Mouse (Mus musculus): ENCODE data around the gene March6.

DNA sequence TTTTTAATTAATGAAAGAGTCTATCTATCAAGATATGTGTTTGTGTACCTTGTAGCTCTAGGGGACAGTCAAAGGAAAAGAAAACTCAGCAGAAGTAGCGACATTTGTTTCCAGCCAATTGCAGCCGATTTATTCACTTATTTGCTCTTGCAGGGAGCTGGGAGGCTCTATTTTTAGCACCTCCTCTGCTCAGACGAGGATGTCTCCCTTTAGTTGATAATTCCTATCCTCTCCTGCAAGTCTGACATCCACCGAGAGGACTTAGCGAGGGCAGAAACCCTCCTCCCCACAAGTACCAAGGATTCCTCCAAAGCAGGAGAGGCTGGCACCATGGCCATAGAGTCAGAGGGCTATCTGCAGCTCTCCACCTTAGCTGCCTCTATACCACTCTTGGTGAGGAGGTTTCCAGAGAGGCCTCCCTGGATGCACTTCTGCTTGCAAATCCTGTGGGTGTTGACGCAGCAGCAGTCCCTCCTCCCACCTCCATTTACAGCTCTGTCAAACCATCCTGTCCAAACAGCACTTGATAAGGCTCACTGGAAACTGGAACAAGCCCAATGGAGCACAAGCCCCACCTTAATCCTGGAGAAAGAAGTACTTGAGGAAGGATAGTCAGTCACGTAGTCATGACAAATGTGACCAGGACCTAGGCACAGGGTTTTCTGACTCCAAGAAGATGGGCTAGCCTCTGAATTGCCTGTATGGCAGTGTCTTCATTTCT, 108.0 kb downstream of the March6 start:
- TF ChIP-seq TAL1 (IDR thresholded peaks at IDR 0.05; ENCODE audit: low read length) (peak; percentile 8; the same call in 1 of the 3 replicates), GATA1 (IDR thresholded peaks at IDR 0.05; ENCODE audit: low read length) (no peak)
